Mouse (Mus musculus) liver, embryonic 12.5 days (tissue): ENCODE measurements around the gene Casq2. TPM values are rescaled to one million over a fixed set of nuclear protein-coding genes. Genes with fewer than 3 reads are reported as not detected.

Experiments used
- ATAC-seq: fragments of 200-750 bp; cut with Nextera tagmentation; 2 replicates; pipeline ENCODE4 v1.8.0; 2017; ENCODE audit warnings: moderate number of reproducible peaks, mild to moderate bottlenecking, moderate library complexity
- H3K27ac ChIP-seq: fragments of 300-500 bp; sonication (generic); 2 replicates; pipeline ENCODE4 v1.5.1; 2016; ENCODE audit warnings: mild to moderate bottlenecking
- H3K27me3 ChIP-seq: fragments of 300-500 bp; sonication (generic); replicated peaks from 2 replicates; pipeline ENCODE4 v1.6.1; 2016; ENCODE audit warnings: mild to moderate bottlenecking, moderate library complexity
- H3K36me3 ChIP-seq: fragments of 300-500 bp; sonication (generic); 2 replicates; pipeline ENCODE4 v1.6.1; 2016; ENCODE audit warnings: mild to moderate bottlenecking, moderate library complexity
- H3K4me1 ChIP-seq: fragments of 300-500 bp; sonication (generic); 2 replicates; pipeline ENCODE4 v1.6.1; 2016
- H3K4me2 ChIP-seq: fragments of 300-500 bp; sonication (generic); 2 replicates; pipeline ENCODE4 v1.6.1; 2016; ENCODE audit warnings: mild to moderate bottlenecking, moderate library complexity
- H3K4me3 ChIP-seq: fragments of 300-500 bp; sonication (generic); 2 replicates; pipeline ENCODE4 v1.5.1; 2016; ENCODE audit warnings: mild to moderate bottlenecking, moderate library complexity
- H3K9ac ChIP-seq: fragments of 300-500 bp; sonication (generic); 2 replicates; pipeline ENCODE4 v1.6.1; 2016; ENCODE audit warnings: mild to moderate bottlenecking, moderate library complexity
- H3K9me3 ChIP-seq: fragments of 300-500 bp; sonication (generic); replicated peaks from 2 replicates; pipeline ENCODE4 v1.6.1; 2016; ENCODE audit warnings: mild to moderate bottlenecking, moderate library complexity
- WGBS: fragments of 180-500 bp; shearing (Covaris S2); methylation state at CpG from one replicate; pipeline ENCODE4 v1.1.7; 2016; ENCODE audit not compliant: insufficient replicate concordance; 5-methylcytosine and 5-hydroxymethylcytosine counted together
- polyA plus RNA-seq: library from polyadenylated mRNA; unstranded; fragments of >200 nt; fragmentation: Nextera tagmentation; extraction: Ambion mirVana; gene quantifications from 2 replicates; pipeline ENCODE4 v1.2.1, GENCODE M21; 2016

Gene Casq2
- 0.60 and 0.98 TPM in 2 replicates for polyA plus RNA-seq

DNA sequence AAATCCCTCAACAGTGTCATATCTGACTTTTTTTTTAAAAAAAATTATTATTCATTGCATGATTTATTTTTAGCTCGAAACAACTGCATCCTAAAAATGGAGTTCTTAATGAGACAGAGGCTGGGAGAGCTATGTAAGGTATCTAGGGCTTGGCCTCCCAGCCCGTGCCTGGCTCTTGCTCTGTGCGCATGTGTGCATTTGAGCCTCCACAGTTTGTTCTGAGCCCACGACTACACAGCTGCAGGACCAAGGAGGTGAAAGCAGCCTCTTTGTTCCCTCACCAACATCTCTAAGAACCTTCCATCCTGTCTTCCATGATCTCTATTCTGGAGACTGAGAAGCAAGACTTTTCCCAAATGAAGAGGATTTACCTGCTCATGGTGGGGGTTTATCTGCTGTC, at the start of gene Casq2:
TSS of gene Casq2 (plus strand) at position 133 of the 400 bp plus-strand sequence.
- Histone ChIP-seq H3K4me1 (0 out of 2 replicates have a peak, but pooled peaks cover 5% of the 10 kb centered on the region), H3K9ac (no peak within 1 kb of the TSS), H3K4me3 (no peak within 1 kb of the TSS), H3K27me3 (peaks cover 24% of the 10 kb centered on the region), H3K4me2 (no peak within 1 kb of the TSS), H3K27ac (no peak within 1 kb of the TSS), H3K9me3 (no peaks in the 10 kb centered on the region), H3K36me3 (no peaks in the 10 kb centered on the region)
- no peak for ATAC-seq
- WGBS = 43% methylated on average over 4 of the region's 4 CpGs

DNA sequence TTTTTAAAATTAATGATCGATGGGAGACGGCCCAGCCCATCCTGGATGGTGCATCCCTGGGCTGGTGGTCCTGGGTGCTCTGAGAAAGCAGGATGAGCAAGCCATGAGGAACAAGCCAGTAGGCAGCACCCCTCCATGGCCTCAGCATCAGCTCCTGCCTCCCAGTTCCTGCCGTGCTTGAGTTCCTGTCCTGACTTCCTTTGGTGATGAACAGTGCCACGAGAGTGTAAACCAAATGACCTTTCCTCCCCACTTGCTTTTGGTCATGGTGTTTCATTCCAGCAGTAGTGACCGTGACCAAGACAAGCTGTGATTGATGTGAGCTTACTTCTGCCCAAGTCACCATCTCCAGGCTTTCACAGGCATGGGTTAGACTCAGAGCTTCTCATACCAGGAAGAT, 48.4 kb upstream of the Casq2 start:
- Histone ChIP-seq H3K36me3 (no peaks in the 10 kb centered on the region), H3K4me3 (no peak overlapping the region), H3K27ac (no peak overlapping the region), H3K27me3 (0 out of 2 replicates have a peak, but pooled peaks cover under 1% of the 10 kb centered on the region), H3K4me1 (no peaks in the 10 kb centered on the region), H3K4me2 (no peak overlapping the region), H3K9ac (no peak overlapping the region), H3K9me3 (no peaks in the 10 kb centered on the region)
- 73% methylated on average over 5 of the region's 5 CpGs for WGBS
- ATAC-seq = no peak

DNA sequence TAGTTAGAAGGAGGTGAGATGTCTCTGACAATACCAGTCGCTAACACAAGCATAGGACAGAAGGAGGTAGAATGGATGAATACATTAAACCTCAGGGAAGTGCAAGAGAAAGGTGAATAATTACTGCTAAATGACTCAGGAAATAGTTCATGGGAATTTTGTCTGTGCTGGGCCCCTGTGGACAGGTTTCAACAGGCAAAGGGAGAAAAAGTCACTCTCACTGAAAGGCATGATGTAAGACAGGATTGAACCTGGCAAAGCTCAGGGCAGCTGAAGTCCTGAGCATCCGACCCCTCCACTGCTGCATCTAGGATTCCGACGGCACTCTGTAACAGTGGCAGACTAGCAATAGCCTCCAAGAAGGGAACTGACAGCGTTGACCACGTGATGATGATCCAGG, 47.6 kb upstream of the Casq2 start:
- ATAC-seq = no peak
- H3K36me3 ChIP-seq = no peaks in the 10 kb centered on the region
- H3K4me2 ChIP-seq = no peak overlapping the region
- 68% methylated on average over 6 of the region's 6 CpGs for WGBS
- H3K27me3 ChIP-seq = no peaks in the 10 kb centered on the region
- no peak overlapping the region for H3K4me3 ChIP-seq
- no peak overlapping the region for H3K9ac ChIP-seq
- H3K9me3 ChIP-seq = no peaks in the 10 kb centered on the region
- H3K4me1 ChIP-seq = no peaks in the 10 kb centered on the region
- H3K27ac ChIP-seq = no peak overlapping the region

DNA sequence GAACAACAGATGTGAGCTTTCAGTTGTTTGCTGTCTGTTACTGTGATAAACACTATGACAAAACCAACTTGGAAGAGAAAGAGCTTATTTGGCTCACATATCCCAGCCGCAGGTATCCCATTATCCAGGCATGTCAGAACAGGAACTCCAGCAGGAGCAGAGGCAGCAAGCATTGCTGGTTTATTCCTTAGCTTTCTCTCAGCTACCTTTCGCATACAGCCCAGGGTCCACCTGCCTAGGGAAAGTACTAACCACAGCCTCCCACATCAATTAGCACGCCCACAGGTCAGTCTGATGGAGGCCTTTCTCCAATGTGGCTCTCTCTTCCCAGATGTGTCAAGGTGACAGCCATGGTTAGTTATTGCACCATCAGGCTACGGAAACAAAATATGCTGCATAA, 44.6 kb upstream of the Casq2 start:
- Histone ChIP-seq H3K4me1 (no peaks in the 10 kb centered on the region), H3K27ac (no peak overlapping the region), H3K36me3 (no peaks in the 10 kb centered on the region), H3K9ac (no peak overlapping the region), H3K9me3 (no peaks in the 10 kb centered on the region), H3K4me3 (no peak overlapping the region), H3K27me3 (peaks cover 3% of the 10 kb centered on the region; the same call in 1 of the 2 replicates), H3K4me2 (no peak overlapping the region)
- WGBS = 69% methylated on average over 4 of the region's 4 CpGs
- no peak for ATAC-seq

DNA sequence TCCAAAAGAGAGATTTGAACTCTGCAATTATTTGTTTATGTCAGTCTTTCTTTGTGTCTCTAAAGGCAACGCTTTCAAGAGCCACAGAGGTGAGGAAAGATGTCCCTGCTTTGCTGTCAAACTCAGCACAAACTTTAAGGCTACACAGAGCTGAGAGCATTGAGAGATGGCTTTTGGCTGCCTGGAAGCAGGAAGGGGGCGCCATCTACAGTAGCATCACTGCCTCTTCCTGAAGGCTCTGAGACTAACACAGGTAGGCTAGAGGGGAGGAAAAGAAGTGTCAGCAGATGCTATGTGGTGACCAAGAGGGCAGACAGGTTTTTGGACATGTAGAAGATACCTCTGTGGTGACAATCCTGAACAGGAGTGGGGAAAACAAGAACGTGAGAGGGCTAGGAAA, 41.1 kb upstream of the Casq2 start:
- Histone ChIP-seq H3K9ac (no peak overlapping the region), H3K36me3 (no peaks in the 10 kb centered on the region), H3K4me2 (no peak overlapping the region), H3K27me3 (peaks cover 3% of the 10 kb centered on the region; the same call in 1 of the 2 replicates), H3K4me1 (no peaks in the 10 kb centered on the region), H3K9me3 (no peaks in the 10 kb centered on the region), H3K27ac (no peak overlapping the region), H3K4me3 (no peak overlapping the region)
- 23% methylated on average over 3 of the region's 3 CpGs for WGBS
- ATAC-seq = no peak

DNA sequence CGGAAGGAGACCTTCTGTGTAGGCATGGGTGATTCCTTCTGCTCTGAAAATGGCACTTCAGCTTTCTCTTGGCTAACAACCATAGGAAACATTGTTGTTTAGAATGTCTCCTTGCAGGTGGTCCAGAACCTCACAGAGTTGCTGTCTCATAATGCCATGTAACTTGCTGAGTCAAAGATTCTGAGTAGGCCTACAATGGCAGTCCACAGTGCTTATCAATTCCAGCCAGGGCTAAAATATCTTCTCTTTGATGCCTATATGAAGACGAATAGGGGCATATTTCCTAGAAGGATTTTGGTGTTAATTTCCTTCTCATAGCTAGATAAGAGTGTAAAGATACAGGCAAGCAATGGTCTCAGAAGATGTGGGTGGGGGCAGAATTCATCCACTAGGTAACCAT, 38.7 kb upstream of the Casq2 start:
- no peak overlapping the region for H3K9ac ChIP-seq
- H3K4me3 ChIP-seq = no peak overlapping the region
- H3K36me3 ChIP-seq = no peaks in the 10 kb centered on the region
- no peaks in the 10 kb centered on the region for H3K9me3 ChIP-seq
- 61% methylated on average over 2 of the region's 2 CpGs for WGBS
- no peak overlapping the region for H3K27ac ChIP-seq
- peaks cover 3% of the 10 kb centered on the region; the same call in 1 of the 2 replicates for H3K27me3 ChIP-seq
- H3K4me2 ChIP-seq = no peak overlapping the region
- ATAC-seq = no peak
- H3K4me1 ChIP-seq = no peaks in the 10 kb centered on the region

DNA sequence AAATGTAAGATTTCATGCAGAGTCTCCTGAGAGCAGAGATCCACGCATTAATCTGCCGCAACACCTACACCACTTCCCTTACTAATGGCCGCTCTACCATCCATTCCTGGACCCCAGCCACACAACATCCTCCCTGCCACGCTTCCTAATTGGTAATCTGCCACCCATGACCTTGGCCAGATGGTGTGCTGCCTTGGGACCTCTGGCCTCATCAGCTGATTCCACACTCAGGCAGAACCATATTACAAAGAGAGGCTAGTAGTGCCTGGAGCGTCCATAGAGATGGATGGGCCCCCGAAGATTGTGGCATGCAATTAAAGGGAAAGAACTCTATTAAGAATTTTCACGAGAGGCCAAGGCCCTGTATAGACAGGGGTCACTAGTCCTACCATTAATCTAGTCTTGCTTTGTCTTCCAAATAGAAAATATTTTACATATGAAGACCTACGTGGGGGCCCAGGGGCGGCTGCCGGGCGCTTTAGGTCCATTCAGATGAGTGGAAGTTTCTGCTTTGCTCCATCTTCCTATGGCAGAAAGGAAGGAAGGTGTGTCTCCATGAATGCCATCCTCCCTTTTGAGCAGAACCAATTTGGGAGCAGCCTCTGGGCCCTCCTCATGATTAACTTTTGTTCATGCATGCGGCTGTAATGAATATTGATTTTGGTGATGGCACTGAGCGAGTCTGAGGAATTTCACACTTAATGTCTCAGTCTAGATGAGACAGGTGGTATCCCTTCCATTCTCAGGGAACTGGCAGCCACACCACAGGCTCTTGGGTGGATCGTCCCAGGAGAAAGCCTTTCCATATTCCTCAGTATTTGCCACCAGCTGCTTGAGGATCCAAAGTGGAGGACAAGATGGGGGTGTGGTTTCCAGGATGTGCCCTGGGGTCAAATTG, 36.8 kb upstream of the Casq2 start:
- no peak overlapping the region for H3K4me3 ChIP-seq

DNA sequence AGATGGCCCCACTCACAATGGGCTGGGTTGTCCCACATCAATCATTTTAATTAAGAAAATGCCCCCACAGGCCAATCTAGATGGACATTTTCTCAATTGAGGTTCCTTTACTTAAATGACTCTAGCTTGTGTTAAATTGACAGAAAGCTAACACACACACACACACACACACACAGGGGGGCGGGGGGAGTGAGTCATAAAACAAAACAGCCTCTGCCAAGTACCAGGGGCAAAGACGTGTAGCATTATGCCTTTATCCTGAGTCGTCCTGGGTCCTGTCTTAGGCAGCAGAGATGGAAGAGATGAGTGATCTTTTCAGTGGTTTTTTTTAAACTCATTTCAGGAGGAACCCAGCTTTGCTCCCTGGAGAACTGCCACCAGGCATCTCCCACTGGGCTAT, 34.2 kb upstream of the Casq2 start:
- Histone ChIP-seq H3K4me1 (no peaks in the 10 kb centered on the region), H3K27ac (no peak overlapping the region), H3K9me3 (no peaks in the 10 kb centered on the region), H3K9ac (no peak overlapping the region), H3K27me3 (no peaks in the 10 kb centered on the region), H3K4me3 (no peak overlapping the region), H3K36me3 (no peaks in the 10 kb centered on the region), H3K4me2 (no peak overlapping the region)
- WGBS = 59% methylated on average over 3 of the region's 3 CpGs
- ATAC-seq = no peak

More for the DNA sequence above, 36.8 kb upstream of the Casq2 start:
- H3K36me3 ChIP-seq = no peaks in the 10 kb centered on the region
- H3K27me3 ChIP-seq = peaks cover 3% of the 10 kb centered on the region; the same call in 1 of the 2 replicates
- no peak overlapping the region for H3K27ac ChIP-seq
- WGBS = 73% methylated on average over 14 of the region's 14 CpGs
- no peak for ATAC-seq
- no peak overlapping the region for H3K4me2 ChIP-seq
- no peaks in the 10 kb centered on the region for H3K9me3 ChIP-seq
- H3K9ac ChIP-seq = no peak overlapping the region
- H3K4me1 ChIP-seq = no peaks in the 10 kb centered on the region

DNA sequence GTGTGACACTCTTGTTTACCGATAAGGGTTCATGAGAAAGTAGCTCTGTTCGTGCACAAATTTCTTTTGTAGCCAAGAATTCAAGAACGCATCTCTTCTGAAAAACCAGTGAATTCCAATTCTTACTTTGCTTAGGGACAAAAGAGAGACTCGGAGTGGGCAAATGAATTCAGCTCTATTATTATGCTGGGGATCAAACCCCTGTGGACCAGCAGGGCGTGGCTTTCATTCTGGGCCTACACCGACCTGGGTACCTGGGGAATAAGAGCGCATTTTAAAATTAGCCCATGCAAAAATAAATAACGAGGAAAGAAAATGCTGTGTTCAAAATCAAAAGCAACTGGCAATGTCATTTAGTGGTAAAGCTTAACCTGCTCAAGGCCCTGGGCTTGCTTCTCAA, 32.9 kb upstream of the Casq2 start:
- Histone ChIP-seq H3K4me1 (no peaks in the 10 kb centered on the region), H3K27me3 (no peaks in the 10 kb centered on the region), H3K36me3 (no peaks in the 10 kb centered on the region), H3K27ac (no peak overlapping the region), H3K9me3 (no peaks in the 10 kb centered on the region), H3K4me2 (no peak overlapping the region), H3K9ac (no peak overlapping the region), H3K4me3 (no peak overlapping the region)
- no peak for ATAC-seq
- WGBS = 65% methylated on average over 8 of the region's 8 CpGs

DNA sequence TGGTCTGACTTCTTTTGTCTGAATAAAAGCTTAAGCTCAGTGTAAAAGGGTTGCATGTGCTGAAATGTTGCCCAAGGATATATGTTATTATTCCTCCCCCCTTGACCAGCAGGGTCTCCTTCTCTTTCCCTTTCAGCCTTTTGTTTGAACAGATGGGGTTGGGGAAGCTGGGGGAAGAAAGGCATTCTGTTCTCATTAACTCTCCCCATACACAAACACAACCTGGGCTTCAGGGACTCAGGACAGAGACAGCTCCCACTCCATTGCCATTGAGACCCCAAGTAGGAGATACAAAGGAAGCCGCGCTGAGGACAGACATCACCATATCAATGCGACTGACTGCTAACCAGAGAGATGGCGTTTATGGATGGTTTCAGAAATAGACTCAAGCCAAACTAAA, 30.3 kb upstream of the Casq2 start:
- H3K4me2 ChIP-seq = no peak overlapping the region
- H3K36me3 ChIP-seq = no peaks in the 10 kb centered on the region
- no peak overlapping the region for H3K27ac ChIP-seq
- H3K9ac ChIP-seq = no peak overlapping the region
- H3K9me3 ChIP-seq = no peaks in the 10 kb centered on the region
- H3K4me1 ChIP-seq = peaks cover 8% of the 10 kb centered on the region
- no peaks in the 10 kb centered on the region for H3K27me3 ChIP-seq
- 68% methylated on average over 4 of the region's 4 CpGs for WGBS
- ATAC-seq = no peak
- H3K4me3 ChIP-seq = no peak overlapping the region

DNA sequence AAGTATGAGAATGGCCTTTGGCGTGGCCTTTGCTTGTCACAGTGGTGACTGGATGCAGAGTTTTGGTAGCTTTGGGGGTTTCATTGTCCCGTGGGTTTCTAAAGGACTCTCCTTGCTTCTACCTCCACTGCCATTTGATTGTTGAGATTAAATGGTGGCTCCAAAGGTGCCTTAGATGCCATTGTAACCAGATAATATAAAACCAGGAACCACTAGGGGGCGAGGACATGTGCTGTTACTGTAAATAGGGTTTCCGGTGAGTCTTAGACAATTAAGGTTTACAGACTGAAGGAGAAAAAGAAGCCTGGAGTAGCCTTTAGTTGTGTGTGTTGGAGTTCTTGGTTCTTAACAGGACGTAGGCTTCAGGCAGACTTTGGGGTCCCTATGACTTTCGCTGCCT, 26.1 kb upstream of the Casq2 start:
- H3K27me3 ChIP-seq = no peaks in the 10 kb centered on the region
- H3K9me3 ChIP-seq = no peaks in the 10 kb centered on the region
- H3K9ac ChIP-seq = no peak overlapping the region
- H3K36me3 ChIP-seq = no peaks in the 10 kb centered on the region
- no peak for ATAC-seq
- H3K4me1 ChIP-seq = peaks cover 31% of the 10 kb centered on the region
- H3K4me2 ChIP-seq = no peak overlapping the region
- H3K27ac ChIP-seq = no peak overlapping the region
- H3K4me3 ChIP-seq = no peak overlapping the region
- WGBS = 58% methylated on average over 6 of the region's 6 CpGs

DNA sequence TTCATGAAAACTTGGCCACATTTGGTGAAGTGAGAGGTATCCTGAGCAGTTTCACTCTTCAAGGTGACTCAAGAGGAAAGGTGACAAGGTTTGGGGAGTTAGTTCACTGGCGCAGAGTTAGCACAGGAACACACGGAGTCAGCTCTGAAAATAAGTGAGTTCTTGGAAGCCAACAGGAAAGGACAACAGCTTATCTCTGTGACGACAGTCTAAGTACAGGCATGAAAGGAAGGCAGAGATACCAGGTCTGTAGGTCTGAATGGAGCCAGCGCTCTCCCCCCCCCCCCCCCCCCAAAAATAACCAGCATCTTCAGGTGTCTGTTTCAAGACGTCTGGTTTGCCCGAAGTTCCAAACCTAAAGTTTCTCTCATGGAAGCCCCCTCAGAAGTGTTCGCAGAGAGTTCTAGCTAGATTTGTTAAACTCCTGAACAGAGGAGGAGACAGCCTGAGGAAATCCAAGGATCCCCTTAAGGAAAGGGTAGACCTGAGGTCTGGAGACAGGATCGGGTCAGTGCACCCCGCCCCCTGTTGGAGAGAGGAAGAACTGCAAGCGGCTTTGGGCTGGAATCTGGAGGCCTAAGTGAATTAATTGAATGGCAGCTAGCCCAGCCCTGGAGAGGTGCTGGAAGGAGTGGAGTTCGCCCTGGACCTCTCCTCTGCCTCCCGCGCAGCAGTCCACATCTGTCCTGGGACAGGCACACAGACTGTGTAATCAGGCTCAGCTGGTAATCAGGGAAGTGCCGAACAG, 24.1 kb upstream of the Casq2 start:
- H3K4me2 ChIP-seq = peak overlapping the region; percentile 51
- H3K36me3 ChIP-seq = no peaks in the 10 kb centered on the region
- H3K27ac ChIP-seq = 0 out of 2 replicates have a peak overlapping the region, but pooled peaks have one; percentile 14
- peaks cover 31% of the 10 kb centered on the region for H3K4me1 ChIP-seq
- H3K9ac ChIP-seq = no peak overlapping the region
- no peaks in the 10 kb centered on the region for H3K9me3 ChIP-seq
- no peak overlapping the region for H3K4me3 ChIP-seq
- H3K27me3 ChIP-seq = 0 out of 2 replicates have a peak, but pooled peaks cover 7% of the 10 kb centered on the region
- 14% methylated on average over 14 of the region's 14 CpGs for WGBS
- ATAC-seq = peak; percentile 88
